Comparison of ENCODE assay signal across 8 mouse cellular contexts in the genomic region with DNA sequence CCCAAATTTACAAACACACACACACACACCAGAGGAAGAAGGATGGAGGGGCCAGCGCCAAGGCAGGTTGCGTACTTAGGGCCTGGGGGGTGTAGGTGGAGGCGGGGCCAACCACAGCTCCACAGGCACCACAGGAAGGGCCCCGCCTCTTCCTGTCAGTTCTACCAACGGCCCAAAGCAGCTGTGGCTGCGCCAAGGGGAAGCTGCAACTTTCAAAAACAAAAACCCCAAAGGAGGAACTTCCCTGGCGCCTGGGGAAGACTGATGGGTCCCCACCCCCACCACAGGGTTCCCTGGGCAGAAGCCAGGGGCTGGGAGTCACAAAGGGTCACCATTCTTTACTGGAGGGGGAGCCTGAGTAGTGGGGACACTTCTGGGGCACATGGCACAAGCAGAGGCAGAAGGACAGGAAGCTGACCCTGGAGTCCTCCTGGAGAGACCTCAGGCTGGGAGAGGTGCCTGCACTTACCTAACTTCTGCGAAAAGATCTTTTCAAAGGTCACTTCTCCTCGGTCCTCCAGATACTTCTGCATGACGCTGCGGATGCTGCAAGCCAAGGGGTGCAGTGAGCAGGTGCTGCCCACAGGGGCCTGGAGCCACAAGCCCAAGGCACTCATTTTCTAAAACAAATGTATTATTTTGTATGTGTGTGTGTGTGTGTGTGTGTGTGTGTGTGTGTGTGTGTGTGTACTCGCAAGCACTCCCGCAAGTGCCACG. TPM values are rescaled to one million over a fixed set of nuclear protein-coding genes. Genes with fewer than 3 reads are reported as not detected.
A peak's percentile ranks its signal among the peaks of the same experiment; 100 is the strongest.
DNase-seq lines count a peak whose midpoint lies in the region; ATAC-seq and TF ChIP-seq lines count a peak whose summit lies in the region.

No protein-coding gene starts in this region.

- DNase-seq in hindbrain, embryonic 10.5 days (ENCODE audit: low spot score): no peak
- no peak for DNase-seq in hindbrain, embryonic 11.5 days (ENCODE audit: low spot score)
- peak; percentile 50 to 78 for DNase-seq in adrenal gland, postnatal 36 days
- peak; percentile 72 to 73 for DNase-seq in heart, postnatal 10 days
- DNase-seq in liver, adult 2 months (ENCODE audit: extremely low read depth, low read depth, low spot score): peak; percentile 37
- no peak for DNase-seq in retina, postnatal 1 day
- DNase-seq in layer of hippocampus, postnatal 36 days: no peak

- no peak for ATAC-seq in hindbrain, embryonic 11.5 days (ENCODE audit: low FRiP score)

- H3K9ac ChIP-seq in hindbrain, embryonic 11.5 days (ENCODE audit: low read depth, low read length): no peak overlapping the region
- no peak overlapping the region for H3K9ac ChIP-seq in liver, adult 2 months (ENCODE audit: low read depth, low read length)

- peaks cover 13% of the 10 kb centered on the region; the same call in 1 of the 2 replicates for H3K4me1 ChIP-seq in hindbrain, embryonic 10.5 days (replicated peaks)
- H3K4me1 ChIP-seq in hindbrain, embryonic 11.5 days (replicated peaks; ENCODE audit: control insufficient read depth, insufficient read depth, low read length): no peaks in the 10 kb centered on the region
- H3K4me1 ChIP-seq in liver, adult 2 months (ENCODE audit: control insufficient read depth, insufficient read depth, low read length): peaks cover 2% of the 10 kb centered on the region
- peaks cover 31% of the 10 kb centered on the region for H3K4me1 ChIP-seq in olfactory bulb, adult 2 months (ENCODE audit: control insufficient read depth, insufficient read depth, low read length)

- TF ChIP-seq CTCF in liver, adult 2 months (IDR thresholded peaks at IDR 0.05; ENCODE audit: low read depth, low read length): no peak
- no peak for TF ChIP-seq CTCF in olfactory bulb, adult 2 months (IDR thresholded peaks at IDR 0.05; ENCODE audit: insufficient read depth, low read depth, low read length)

- no peaks in the 10 kb centered on the region for H3K9me3 ChIP-seq in hindbrain, embryonic 10.5 days
- H3K9me3 ChIP-seq in hindbrain, embryonic 11.5 days (ENCODE audit: control insufficient read depth, low read length): no peaks in the 10 kb centered on the region

- TF ChIP-seq POLR2A in liver, adult 2 months (IDR thresholded peaks at IDR 0.05; ENCODE audit: extremely low read depth, insufficient read depth, low read length): no peak
- no peak for TF ChIP-seq POLR2A in olfactory bulb, adult 2 months (IDR thresholded peaks at IDR 0.05; ENCODE audit: insufficient read depth, low read depth, low read length)

- intact Hi-C loops in heart, postnatal 10 days (cut with DNase I): no loop called here

- peaks cover 87% of the 10 kb centered on the region for H3K36me3 ChIP-seq in hindbrain, embryonic 10.5 days
- H3K36me3 ChIP-seq in hindbrain, embryonic 11.5 days (ENCODE audit: control insufficient read depth, insufficient read depth, low read length): peaks cover 13% of the 10 kb centered on the region
- peaks cover 17% of the 10 kb centered on the region for H3K36me3 ChIP-seq in liver, adult 2 months (ENCODE audit: control insufficient read depth, insufficient read depth, low read length)

- 0 out of 2 replicates have a peak overlapping the region, but pooled peaks have one; percentile 1 for H3K27ac ChIP-seq in hindbrain, embryonic 10.5 days
- no peak overlapping the region for H3K27ac ChIP-seq in hindbrain, embryonic 11.5 days (ENCODE audit: low read depth, low read length)
- H3K27ac ChIP-seq in liver, adult 2 months (replicated peaks; ENCODE audit: insufficient read depth, low read depth, low read length): peak overlapping the region; percentile 36
- 0 out of 2 replicates have a peak overlapping the region, but pooled peaks have one; percentile 18 for H3K27ac ChIP-seq in olfactory bulb, adult 2 months (ENCODE audit: insufficient read depth, low read depth, low read length)

- no peak overlapping the region for H3K4me3 ChIP-seq in hindbrain, embryonic 10.5 days
- H3K4me3 ChIP-seq in hindbrain, embryonic 11.5 days (ENCODE audit: low read depth, low read length): no peak overlapping the region
- no peak overlapping the region for H3K4me3 ChIP-seq in liver, adult 2 months (ENCODE audit: insufficient read depth, low read depth, low read length)
- no peak overlapping the region for H3K4me3 ChIP-seq in olfactory bulb, adult 2 months (ENCODE audit: insufficient read depth, low read depth, low read length)

- no peak overlapping the region for H3K4me2 ChIP-seq in hindbrain, embryonic 11.5 days (replicated peaks; ENCODE audit: low read depth, low read length)

- no peaks in the 10 kb centered on the region for H3K27me3 ChIP-seq in hindbrain, embryonic 10.5 days (ENCODE audit: insufficient read depth, poor library complexity, severe bottlenecking)
- H3K27me3 ChIP-seq in hindbrain, embryonic 11.5 days (ENCODE audit: control insufficient read depth, insufficient read depth, low read length): no peaks in the 10 kb centered on the region
- H3K27me3 ChIP-seq in liver, adult 2 months (ENCODE audit: control insufficient read depth, insufficient read depth, low read length): no peaks in the 10 kb centered on the region

- peaks cover 14% of the 10 kb centered on the region; the same call in 1 of the 2 replicates for H3K79me2 ChIP-seq in liver, adult 2 months (ENCODE audit: control insufficient read depth, insufficient read depth, low read length)

- 69% methylated on average over 14 of the region's 14 CpGs for WGBS in hindbrain, embryonic 10.5 days
- 63% methylated on average over 14 of the region's 14 CpGs for WGBS in hindbrain, embryonic 11.5 days
- 60% methylated on average over 14 of the region's 14 CpGs for WGBS in liver, adult 2 months
- 60% methylated on average over 14 of the region's 14 CpGs for WGBS in olfactory bulb, adult 2 months

RNA-seq across cellular contexts. Expression of gene Grk2, which starts 11.5 kb away (rescaled TPM):
- 14.8 and 16.7 TPM in 2 replicates for polyA plus RNA-seq in hindbrain, embryonic 10.5 days (2016; fragmentation: Nextera tagmentation; extraction: Ambion mirVana)
- 12.5 and 13.9 TPM in 2 replicates for polyA plus RNA-seq in hindbrain, embryonic 11.5 days (2014; fragmentation: Nextera tagmentation; extraction: Ambion mirVana)
- 10 to 100 TPM; 48.1 to 53.1 TPM for total RNA-seq in adrenal gland, postnatal 36 days (2021)
- total RNA-seq in heart, postnatal 10 days (2021): 10 to 100 TPM; 51.4 to 57.2 TPM
- total RNA-seq in liver, adult 2 months (2014; rRNA removed): 11.3 and 16.4 TPM in 2 replicates
- 23.4 and 30.3 TPM in 2 replicates for polyA plus RNA-seq in liver, adult 2 months (2012; rRNA removed)
- 210 TPM in 1 of 2 replicates, not detected in the other for polyA plus RNA-seq in olfactory bulb, adult 2 months (2012; ENCODE audit: insufficient read depth, insufficient read length, low replicate concordance, missing spikeins)
- total RNA-seq in layer of hippocampus, postnatal 36 days (2021): 100 to 1,000 TPM; 195 to 208 TPM

RNA-seq across cellular contexts. Expression of gene Ankrd13d, which starts 11.6 kb away (rescaled TPM):
- 9.9 and 14.4 TPM in 2 replicates for polyA plus RNA-seq in hindbrain, embryonic 10.5 days (2016; fragmentation: Nextera tagmentation; extraction: Ambion mirVana)
- 8.6 and 11.0 TPM in 2 replicates for polyA plus RNA-seq in hindbrain, embryonic 11.5 days (2014; fragmentation: Nextera tagmentation; extraction: Ambion mirVana)
- total RNA-seq in adrenal gland, postnatal 36 days (2021): 1 to 10 TPM; 2.4 to 2.8 TPM
- total RNA-seq in heart, postnatal 10 days (2021): 1 to 10 TPM in 1 of 2 experiments, under 1 TPM in 1; 0.98 to 1.5 TPM
- 0.40 and 0.46 TPM in 2 replicates for total RNA-seq in liver, adult 2 months (2014; rRNA removed)
- 0.27 and 0.60 TPM in 2 replicates for polyA plus RNA-seq in liver, adult 2 months (2012; rRNA removed)
- not detected in 2 replicates for polyA plus RNA-seq in olfactory bulb, adult 2 months (2012; ENCODE audit: insufficient read depth, insufficient read length, low replicate concordance, missing spikeins)
- total RNA-seq in layer of hippocampus, postnatal 36 days (2021): 10 to 100 TPM; 65.2 to 66.9 TPM

RNA-seq across cellular contexts. Expression of gene Ssh3, which starts 25.6 kb away (rescaled TPM):
- 4.0 and 5.9 TPM in 2 replicates for polyA plus RNA-seq in hindbrain, embryonic 10.5 days (2016; fragmentation: Nextera tagmentation; extraction: Ambion mirVana)
- polyA plus RNA-seq in hindbrain, embryonic 11.5 days (2014; fragmentation: Nextera tagmentation; extraction: Ambion mirVana): 2.8 and 3.9 TPM in 2 replicates
- total RNA-seq in adrenal gland, postnatal 36 days (2021): 10 to 100 TPM; 28.1 to 30.1 TPM
- total RNA-seq in heart, postnatal 10 days (2021): 10 to 100 TPM in 1 of 2 experiments, 1 to 10 TPM in 1; 10.0 to 12.0 TPM
- total RNA-seq in liver, adult 2 months (2014; rRNA removed): 11.5 and 12.1 TPM in 2 replicates
- polyA plus RNA-seq in liver, adult 2 months (2012; rRNA removed): 15.3 and 29.2 TPM in 2 replicates
- polyA plus RNA-seq in olfactory bulb, adult 2 months (2012; ENCODE audit: insufficient read depth, insufficient read length, low replicate concordance, missing spikeins): not detected in 2 replicates
- total RNA-seq in layer of hippocampus, postnatal 36 days (2021): 10 to 100 TPM; 53.4 to 59.5 TPM

Comparison
In these comparisons a context has a peak if more than half of its experiments do, and no peak if none do; other contexts are left out.
1. DNase-seq: peak in adrenal gland, postnatal 36 days (2 of 2), heart, postnatal 10 days (2 of 2) and liver, adult 2 months (single experiment); none in hindbrain, embryonic 10.5 days (single experiment), hindbrain, embryonic 11.5 days (single experiment), retina, postnatal 1 day (single experiment) and layer of hippocampus, postnatal 36 days (0 of 2).
2. RNA of gene Ankrd13d, which starts 11.6 kb away (total RNA-seq): 65.2 to 66.9 TPM in layer of hippocampus, postnatal 36 days; 2.4 to 2.8 TPM in adrenal gland, postnatal 36 days, 0.98 to 1.5 TPM in heart, postnatal 10 days and 0.40 to 0.46 TPM in liver, adult 2 months; every median in the first group is over 10 times any median in the second.